Mouse (Mus musculus) G1E (cell line): ENCODE results near the gene Riox1. TPM values are rescaled to one million over a fixed set of nuclear protein-coding genes. Genes with fewer than 3 reads are reported as not detected.

Experiments
- ATAC-seq: 2 replicates; pipeline ENCODE4 v1.8.0; 2016; ENCODE audit warnings: mild to moderate bottlenecking; ENCODE audit not compliant: insufficient number of reproducible peaks, poor library complexity, low FRiP score, severe bottlenecking; ENCODE audit errors: extremely low read depth
- DNase-seq: peaks from one replicate; pipeline ENCODE4 v3.0.0; 2012; ENCODE audit warnings: low spot score
- H3K27me3 ChIP-seq: 2 replicates; pipeline ENCODE4 v1.6.1; 2012; ENCODE audit warnings: mild to moderate bottlenecking, low read length, inconsistent platforms; ENCODE audit not compliant: insufficient read depth
- H3K36me3 ChIP-seq: replicated peaks from 2 replicates; pipeline ENCODE3; 2012; ENCODE audit warnings: mild to moderate bottlenecking, inconsistent platforms
- H3K4me1 ChIP-seq: 2 replicates; pipeline ENCODE4 v1.6.1; 2012; ENCODE audit warnings: low read depth, low read length, inconsistent platforms, mixed read lengths; ENCODE audit not compliant: insufficient read depth
- H3K4me3 ChIP-seq: 2 replicates; pipeline ENCODE4 v1.5.1; 2012; ENCODE audit warnings: low read depth, mild to moderate bottlenecking, inconsistent platforms, low read length, moderate library complexity, mixed read lengths
- H3K9me3 ChIP-seq: replicated peaks from 2 replicates; pipeline ENCODE4 v1.6.1; 2012; ENCODE audit warnings: inconsistent platforms
- CTCF ChIP-seq: IDR thresholded peaks from 2 replicates; pipeline ENCODE4 v1.5.1; 2012; ENCODE audit warnings: low read depth, low read length, inconsistent platforms, mixed read lengths
- GATA1 ChIP-seq: IDR thresholded peaks from 2 replicates; pipeline ENCODE4 v1.6.1; 2012; ENCODE audit warnings: borderline replicate concordance, low read length, inconsistent platforms, mixed read lengths
- GATA2 ChIP-seq: IDR thresholded peaks from 2 replicates; pipeline ENCODE4 v1.6.1; 2012; ENCODE audit warnings: low read depth, low read length, inconsistent platforms, borderline replicate concordance
- POLR2AphosphoS5 ChIP-seq: IDR thresholded peaks from 2 replicates; pipeline ENCODE4 v1.6.1; 2012; ENCODE audit warnings: low read depth, low read length, inconsistent platforms; ENCODE audit not compliant: insufficient replicate concordance
- TAL1 ChIP-seq: conservative IDR thresholded peaks from 2 replicates; pipeline ENCODE4 v1.6.1; 2012; ENCODE audit warnings: low read depth, low read length, inconsistent platforms, mixed read lengths
- polyA plus RNA-seq: library from polyadenylated mRNA; stranded (reverse); fragments of >175 nt; gene quantifications from 2 replicates; pipeline ENCODE4 v1.2.3, GENCODE M21; 2012
- total RNA-seq, 2 experiments: library from RNA; stranded (forward) in 1 of 2; stranded (reverse) in 1 of 2; fragments of 200-1000 nt in 1 of 2; fragments of >200 nt in 1 of 2; fragmentation: Nextera tagmentation in 1 of 2; gene quantifications; 2 replicates each; pipeline ENCODE4 v1.2.3; 2014 to 2017

The Riox1 gene
- total and polyA plus RNA-seq, 3 experiments: 25.8 to 107 (median 28.0) TPM

- Histone ChIP-seq H3K4me1 (peaks cover 27% of the 10 kb centered on the region), H3K9me3 (no peaks in the 10 kb centered on the region), H3K4me3 (no peak overlapping the region), H3K27me3 (no peaks in the 10 kb centered on the region), H3K36me3 (peaks cover 43% of the 10 kb centered on the region)
- TF ChIP-seq TAL1: no peak
- no peak for TF ChIP-seq GATA1
- TF ChIP-seq GATA2: no peak
- DNase-seq: no peak
- no peak for ATAC-seq
Measured at GRCm38 (mm10) chr12:83958278-83958677, 7.9 kb downstream of the Riox1 start.

GRCm38 (mm10) chr12:83965235-83965634 lies 14.8 kb downstream of the Riox1 start:
- no peak for ATAC-seq
- Histone ChIP-seq H3K27me3 (peaks cover 20% of the 10 kb centered on the region), H3K9me3 (0 out of 2 replicates have a peak, but pooled peaks cover 1% of the 10 kb centered on the region), H3K36me3 (no peaks in the 10 kb centered on the region), H3K4me3 (no peak overlapping the region), H3K4me1 (peaks cover 9% of the 10 kb centered on the region)
- DNase-seq: no peak
- TF ChIP-seq GATA2 (no peak), POLR2AphosphoS5 (no peak), TAL1 (no peak), CTCF (no peak), GATA1 (no peak)

- H3K27me3 ChIP-seq: peaks cover 28% of the 10 kb centered on the region
- no peak overlapping the region for H3K4me3 ChIP-seq
- DNase-seq: peak; percentile 45
- H3K9me3 ChIP-seq: peaks cover 7% of the 10 kb centered on the region
- TF ChIP-seq CTCF: peak; percentile 6; the same call in 1 of the 2 replicates
- no peak for TF ChIP-seq GATA1
- no peak for TF ChIP-seq TAL1
- TF ChIP-seq POLR2AphosphoS5: no peak
- no peaks in the 10 kb centered on the region for H3K36me3 ChIP-seq
- no peak for ATAC-seq
- H3K4me1 ChIP-seq: peaks cover 8% of the 10 kb centered on the region
Measured at GRCm38 (mm10) chr12:83972117-83972516, 21.7 kb downstream of the Riox1 start.

GRCm38 (mm10) chr12:83978862-83979261 lies 28.5 kb downstream of the Riox1 start:
- H3K4me1 ChIP-seq: 0 out of 2 replicates have a peak, but pooled peaks cover 3% of the 10 kb centered on the region
- no peak for TF ChIP-seq GATA1
- TF ChIP-seq TAL1: no peak
- no peak for TF ChIP-seq GATA2
- no peak for TF ChIP-seq POLR2AphosphoS5
- TF ChIP-seq CTCF: no peak
- DNase-seq: no peak
- peaks cover 62% of the 10 kb centered on the region for H3K27me3 ChIP-seq
- no peak for ATAC-seq
- H3K4me3 ChIP-seq: no peak overlapping the region
- no peaks in the 10 kb centered on the region for H3K36me3 ChIP-seq
- H3K9me3 ChIP-seq: peaks cover 11% of the 10 kb centered on the region

- TF ChIP-seq GATA1: no peak
- TF ChIP-seq GATA2: no peak
- TF ChIP-seq TAL1: no peak
- no peak for TF ChIP-seq CTCF
- TF ChIP-seq POLR2AphosphoS5: no peak
- ATAC-seq: no peak
Measured at GRCm38 (mm10) chr12:83981615-83982014, 31.2 kb downstream of the Riox1 start.

GRCm38 (mm10) chr12:83984752-83985151 lies 34.3 kb downstream of the Riox1 start, which contains the start of gene Heatr4:
Heatr4 (minus strand) TSS chr12:83984852.
- no peaks in the 10 kb centered on the region for H3K36me3 ChIP-seq
- DNase-seq: no peak
- peaks cover 10% of the 10 kb centered on the region for H3K9me3 ChIP-seq
- peaks cover 42% of the 10 kb centered on the region for H3K27me3 ChIP-seq
- no peak for ATAC-seq
- H3K4me3 ChIP-seq: no peak within 1 kb of the TSS
- H3K4me1 ChIP-seq: peaks cover 8% of the 10 kb centered on the region; the same call in 1 of the 2 replicates
- TF ChIP-seq CTCF: no peak
- no peak for TF ChIP-seq GATA2

More at GRCm38 (mm10) chr12:83981615-83982014, 31.2 kb downstream of the Riox1 start:
- no peak for DNase-seq
- H3K36me3 ChIP-seq: no peaks in the 10 kb centered on the region
- peaks cover 6% of the 10 kb centered on the region; the same call in 1 of the 2 replicates for H3K4me1 ChIP-seq
- H3K4me3 ChIP-seq: no peak overlapping the region
- H3K9me3 ChIP-seq: peaks cover 4% of the 10 kb centered on the region; the same call in 1 of the 2 replicates
- H3K27me3 ChIP-seq: peaks cover 57% of the 10 kb centered on the region

GRCm38 (mm10) chr12:83987242-83987582 lies 36.8 kb downstream of the Riox1 start:
- no peak for DNase-seq
- H3K4me3 ChIP-seq: no peak overlapping the region
- peaks cover 10% of the 10 kb centered on the region for H3K9me3 ChIP-seq
- ATAC-seq: no peak
- no peaks in the 10 kb centered on the region for H3K36me3 ChIP-seq
- peaks cover 47% of the 10 kb centered on the region for H3K27me3 ChIP-seq
- peaks cover 7% of the 10 kb centered on the region; the same call in 1 of the 2 replicates for H3K4me1 ChIP-seq
- TF ChIP-seq GATA1 (no peak), POLR2AphosphoS5 (no peak), GATA2 (no peak), TAL1 (no peak), CTCF (no peak)
